Mouse (Mus musculus): ENCODE data around the gene Slco1b2.
"Not testable (repeated sequence)": the region's sequence is repeated elsewhere in the genome, so short reads cannot be mapped to it uniquely, and the experiment has no call there.

The Slco1b2 gene

GRCm38 (mm10) chr6:141629291-141629690 is at the start of gene Slco1b2:
Gene Slco1b2, plus strand, starts transcription at chr6:141629518.
- DNase-seq (ENCODE audit: low spot score) = no peak

DNA sequence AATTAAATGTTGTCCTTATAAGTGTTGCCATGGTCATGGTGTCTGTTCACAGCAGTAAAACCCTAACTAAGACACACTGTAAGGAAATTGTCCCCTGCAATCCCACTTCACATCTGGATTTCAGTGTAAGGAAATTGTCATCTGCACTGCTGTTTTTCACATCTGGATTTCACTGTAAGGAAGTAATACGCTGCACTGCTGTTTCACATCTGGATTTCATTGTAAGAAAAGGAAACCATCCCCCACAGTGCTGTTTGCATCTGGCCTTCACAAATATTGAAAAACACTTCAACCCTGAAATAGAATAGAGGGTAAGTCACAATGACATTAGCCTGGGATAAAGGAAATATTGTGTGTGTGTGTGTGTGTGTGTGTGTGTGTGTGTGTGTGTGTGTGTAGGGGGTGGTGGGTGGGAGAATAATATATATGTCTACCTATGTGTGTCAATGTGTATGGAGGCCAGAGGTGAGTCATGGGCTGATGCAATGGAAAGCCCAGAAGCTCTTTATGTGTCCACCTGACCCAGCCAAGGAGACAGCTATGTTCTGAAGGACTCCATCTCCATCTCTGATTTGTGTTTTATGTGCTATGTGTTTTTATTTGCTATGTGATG is 44.4 kb upstream of the Slco1b2 start:
- DNase-seq (ENCODE audit: low spot score) = no peak

GRCm38 (mm10) chr6:141590002-141590401 is 39.3 kb upstream of the Slco1b2 start:
- no peak for DNase-seq (ENCODE audit: low spot score)

- not testable (repeated sequence) for DNase-seq (ENCODE audit: low spot score)
Observed at GRCm38 (mm10) chr6:141590598-141591200, 38.6 kb upstream of the Slco1b2 start.

DNA sequence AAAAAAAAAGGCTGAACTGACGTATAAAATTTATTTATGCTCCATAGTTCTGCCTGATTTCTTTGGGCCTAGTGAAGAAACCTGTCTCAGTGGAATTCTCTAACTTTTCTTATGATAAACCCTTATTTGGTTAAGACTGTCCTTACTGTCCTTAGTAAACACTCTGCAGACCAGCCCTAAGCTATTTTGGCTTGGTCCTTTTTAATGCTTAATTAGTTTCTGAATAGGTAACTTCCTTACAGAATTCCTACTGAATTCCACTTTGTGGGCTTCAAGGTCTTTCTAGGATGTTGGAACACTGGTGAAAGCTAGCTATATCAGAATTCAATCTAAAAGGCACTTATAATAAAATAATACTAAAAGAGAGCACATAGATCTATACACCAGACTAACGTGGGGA is 33.2 kb upstream of the Slco1b2 start:
- no peak for DNase-seq (ENCODE audit: low spot score)

GRCm38 (mm10) chr6:141597037-141597436 is 32.3 kb upstream of the Slco1b2 start:
- DNase-seq (ENCODE audit: low spot score) = no peak

- DNase-seq (ENCODE audit: low spot score) = no peak
Observed at GRCm38 (mm10) chr6:141600940-141601339, 28.4 kb upstream of the Slco1b2 start.

DNA sequence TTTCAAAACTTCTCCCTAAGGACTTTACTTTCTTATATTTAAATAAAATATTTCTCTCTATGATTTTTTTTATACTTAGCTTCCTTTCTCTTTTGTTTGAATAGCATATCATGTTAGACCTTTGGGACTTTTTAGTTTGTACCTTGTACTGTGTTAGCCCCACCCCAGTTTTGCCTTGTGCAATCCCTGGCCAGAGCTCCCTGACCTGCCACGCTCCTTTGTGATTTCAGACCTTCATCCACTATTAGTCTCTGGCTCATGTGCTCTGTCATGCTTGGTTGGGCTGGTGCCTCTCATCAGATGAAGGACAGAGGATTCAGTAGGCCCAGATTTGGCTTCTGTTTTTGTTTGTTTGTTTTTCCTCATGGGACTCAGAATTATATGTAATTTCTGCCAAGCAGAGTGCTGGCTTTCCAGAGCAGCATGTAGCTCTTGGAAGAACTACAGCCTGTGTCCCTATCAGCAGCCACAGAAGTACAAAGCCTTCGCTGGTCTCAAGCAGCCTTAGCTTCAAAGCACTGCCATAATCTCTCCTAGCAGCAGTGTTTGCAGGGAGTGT is 18.5 kb upstream of the Slco1b2 start:
- no peak for DNase-seq (ENCODE audit: low spot score)

DNA sequence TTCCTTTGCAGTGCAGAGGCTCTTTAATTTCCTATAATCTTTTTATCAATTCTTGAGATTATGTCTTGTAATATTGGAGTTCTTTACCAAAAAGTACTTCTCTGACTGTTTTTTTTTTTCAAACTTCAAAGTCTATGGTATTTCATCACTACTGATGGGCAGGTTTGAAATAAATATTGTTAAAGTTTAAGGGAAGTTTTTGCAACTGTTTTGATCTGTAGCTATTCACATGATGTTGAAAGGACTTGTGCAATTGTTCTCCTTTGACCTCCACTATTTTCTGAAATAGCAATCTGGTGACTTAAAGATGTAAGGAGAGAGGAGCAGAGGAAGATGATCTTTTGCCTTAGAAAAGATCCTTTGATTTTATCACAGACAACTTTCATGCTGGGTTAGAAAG is 15.3 kb upstream of the Slco1b2 start:
- DNase-seq (ENCODE audit: low spot score) = no peak

DNA sequence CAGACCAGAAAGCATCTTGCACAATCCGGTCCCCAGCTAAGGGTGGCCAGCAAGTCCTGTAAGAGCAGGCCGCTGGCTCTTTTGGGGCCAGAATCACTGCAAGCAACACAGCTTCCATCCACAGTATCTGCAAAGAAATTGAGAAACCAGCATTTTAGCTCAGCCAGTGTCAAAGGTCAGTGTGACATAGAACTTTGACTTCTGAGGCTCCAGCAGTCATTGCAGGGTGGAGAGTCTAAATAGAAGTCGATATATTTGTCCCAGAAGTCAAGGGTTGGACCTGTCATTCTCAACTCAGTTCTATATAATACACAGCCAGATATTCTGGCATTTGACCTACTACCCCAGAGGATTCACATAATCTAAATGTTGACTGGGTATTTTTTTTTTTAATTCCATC is 14.0 kb upstream of the Slco1b2 start:
- no peak for DNase-seq (ENCODE audit: low spot score)

DNA sequence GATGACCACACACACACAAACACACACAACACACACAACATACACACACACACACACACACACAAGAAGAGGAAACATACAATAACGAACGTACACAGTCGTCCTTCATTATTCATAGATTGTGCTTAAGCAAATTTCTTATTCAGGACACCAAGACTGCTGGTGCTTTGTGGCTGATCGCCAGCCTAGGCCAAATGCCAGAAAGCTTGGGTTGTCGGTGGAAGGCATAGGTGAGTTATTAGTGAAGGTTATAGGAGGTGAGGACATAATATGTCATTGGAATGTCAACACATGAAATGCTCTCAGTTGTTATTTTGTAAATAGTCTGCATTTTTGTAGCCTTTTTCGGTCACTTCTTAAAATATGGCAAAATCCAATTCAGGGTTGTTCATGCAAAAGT is 3.6 kb downstream of the Slco1b2 start:
- DNase-seq (ENCODE audit: low spot score) = no peak

- no peak for DNase-seq (ENCODE audit: low spot score)
Observed at GRCm38 (mm10) chr6:141635250-141635649, 5.9 kb downstream of the Slco1b2 start.

DNA sequence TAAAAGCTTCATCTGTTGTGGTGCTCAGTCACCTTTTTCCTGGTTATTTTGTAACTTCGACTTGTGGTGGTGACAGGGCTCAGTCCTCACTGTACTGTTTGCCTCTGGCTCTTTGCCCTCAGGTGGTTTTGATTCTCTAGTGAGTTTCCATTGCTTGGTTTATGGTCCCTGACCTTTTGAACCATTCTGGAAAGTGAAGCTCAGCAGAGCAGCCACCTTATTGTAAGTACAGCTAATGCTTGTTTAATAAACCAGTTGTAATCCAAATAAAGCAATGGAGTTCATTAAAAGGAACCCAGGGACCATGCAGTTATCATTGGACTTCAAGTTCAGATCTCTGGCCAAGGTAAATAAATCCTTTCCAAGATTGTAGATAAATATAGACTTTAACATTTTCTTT is 11.3 kb downstream of the Slco1b2 start:
- no peak for DNase-seq (ENCODE audit: low spot score)

DNA sequence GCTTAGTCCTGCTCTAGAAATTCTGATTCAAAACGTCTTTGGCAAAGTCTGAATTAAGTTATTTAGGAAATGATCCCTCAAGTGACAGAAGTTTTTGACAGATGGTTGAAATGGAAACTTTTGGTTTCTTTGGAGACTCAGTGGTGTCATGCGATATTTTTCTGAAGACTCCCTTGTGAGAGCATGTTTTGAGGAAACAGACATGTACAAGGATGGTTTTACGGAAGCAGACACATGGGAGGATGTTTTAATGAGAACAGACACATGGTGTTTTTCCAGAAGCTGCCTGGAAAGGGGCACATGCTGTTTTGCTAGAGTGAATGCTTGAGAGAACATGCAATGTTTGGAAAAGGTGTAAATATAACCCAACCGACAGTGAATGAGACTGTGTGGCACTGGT is 57.7 kb downstream of the Slco1b2 start:
- DNase-seq (ENCODE audit: low spot score) = no peak

GRCm38 (mm10) chr6:141691246-141691645 is 61.9 kb downstream of the Slco1b2 start:
- no peak for DNase-seq (ENCODE audit: low spot score)
